Mouse (Mus musculus): Measurements from ENCODE around the gene Mtmr3. TPM values are rescaled to one million over a fixed set of nuclear protein-coding genes. Genes with fewer than 3 reads are reported as not detected.

Gene Mtmr3
- total and polyA plus RNA-seq, 2 experiments: 12.4 to 19.4 TPM

DNA sequence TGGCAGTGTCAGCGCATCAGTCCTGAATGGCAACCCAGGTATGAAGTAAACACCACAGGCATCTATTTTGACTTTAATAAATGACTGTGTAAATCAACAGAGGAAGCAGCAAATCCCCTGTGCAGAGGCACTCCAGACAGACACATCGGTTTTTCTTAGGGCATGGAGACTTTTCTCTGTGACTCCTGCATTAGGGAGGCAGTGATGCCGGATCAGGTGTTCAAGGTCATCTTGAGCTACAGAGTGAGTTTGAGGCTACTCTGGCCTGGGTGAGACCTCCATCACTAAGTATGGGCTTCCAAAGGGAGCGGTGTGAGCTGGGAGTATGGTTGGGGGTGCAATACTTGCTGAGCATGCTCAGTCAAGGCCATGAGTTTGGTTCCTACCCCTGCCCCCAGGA lies 130.0 kb downstream of the Mtmr3 start:
- Histone ChIP-seq H3K4me1 (ENCODE audit: control insufficient read depth, insufficient read depth, low read length) (no peaks in the 10 kb centered on the region), H3K79me2 (ENCODE audit: control insufficient read depth, insufficient read depth, low read length) (no peaks in the 10 kb centered on the region), H3K27ac (replicated peaks; ENCODE audit: insufficient read depth, low read depth, low read length) (no peak overlapping the region), H3K4me3 (ENCODE audit: insufficient read depth, low read depth, low read length) (no peak overlapping the region), H3K36me3 (ENCODE audit: control insufficient read depth, insufficient read depth, low read length) (no peaks in the 10 kb centered on the region), H3K27me3 (ENCODE audit: control insufficient read depth, insufficient read depth, low read length) (no peaks in the 10 kb centered on the region), H3K9ac (ENCODE audit: low read depth, low read length) (no peak overlapping the region)
- DNase-seq (ENCODE audit: extremely low read depth, low read depth, low spot score): no peak
- 93% methylated on average over 4 of the region's 4 CpGs for WGBS
- no peak for TF ChIP-seq POLR2A (IDR thresholded peaks at IDR 0.05; ENCODE audit: extremely low read depth, insufficient read depth, low read length)
- no peak for TF ChIP-seq CTCF (IDR thresholded peaks at IDR 0.05; ENCODE audit: low read depth, low read length)

DNA sequence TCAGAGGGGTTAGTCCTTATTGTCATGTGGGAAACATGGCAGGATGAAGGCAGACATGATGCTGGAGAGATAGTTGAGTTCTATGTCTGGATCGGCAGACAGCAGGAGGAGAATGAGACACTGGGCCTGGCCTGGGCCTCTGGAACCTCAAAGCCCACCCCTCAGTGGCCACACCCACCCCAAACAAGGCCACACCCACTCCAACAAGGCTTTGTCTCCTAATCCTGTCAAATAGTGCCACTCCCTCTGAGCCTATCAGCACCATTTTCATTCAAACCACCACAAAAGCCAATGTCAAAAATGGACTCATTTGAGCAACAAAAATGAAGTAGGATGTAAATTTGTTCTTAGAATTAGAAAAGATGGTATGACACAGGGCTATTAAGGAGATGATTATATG lies 130.5 kb downstream of the Mtmr3 start:
- Histone ChIP-seq H3K36me3 (ENCODE audit: control insufficient read depth, insufficient read depth, low read length) (no peaks in the 10 kb centered on the region), H3K4me3 (ENCODE audit: insufficient read depth, low read depth, low read length) (no peak overlapping the region), H3K4me1 (ENCODE audit: control insufficient read depth, insufficient read depth, low read length) (no peaks in the 10 kb centered on the region), H3K79me2 (ENCODE audit: control insufficient read depth, insufficient read depth, low read length) (no peaks in the 10 kb centered on the region), H3K9ac (ENCODE audit: low read depth, low read length) (no peak overlapping the region), H3K27me3 (ENCODE audit: control insufficient read depth, insufficient read depth, low read length) (no peaks in the 10 kb centered on the region), H3K27ac (replicated peaks; ENCODE audit: insufficient read depth, low read depth, low read length) (no peak overlapping the region)
- 91% methylated on average over 1 of the region's 1 CpGs for WGBS
- no peak for DNase-seq (ENCODE audit: extremely low read depth, low read depth, low spot score)
- TF ChIP-seq POLR2A (IDR thresholded peaks at IDR 0.05; ENCODE audit: extremely low read depth, insufficient read depth, low read length) (no peak), CTCF (IDR thresholded peaks at IDR 0.05; ENCODE audit: low read depth, low read length) (no peak)

DNA sequence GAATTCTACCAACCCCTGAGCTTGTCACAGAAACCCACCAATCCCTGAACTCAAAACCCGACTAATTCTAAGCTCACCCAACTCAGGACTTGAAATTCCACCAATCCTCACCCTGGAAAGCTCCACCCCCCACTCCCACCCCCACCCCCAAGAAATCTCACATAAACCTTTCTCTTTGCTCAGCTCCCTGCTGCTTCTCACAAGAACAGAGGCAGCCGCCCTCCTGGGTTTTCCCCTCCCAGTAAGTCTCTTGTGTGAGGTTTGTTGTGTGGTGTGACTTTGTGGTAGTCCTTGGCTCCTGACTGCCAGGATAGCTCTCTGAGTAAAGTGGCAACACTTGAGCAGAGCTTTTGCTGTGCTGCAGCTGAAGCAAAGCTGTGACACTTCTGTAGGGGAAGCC lies 131.8 kb downstream of the Mtmr3 start:
- TF ChIP-seq CTCF (IDR thresholded peaks at IDR 0.05; ENCODE audit: low read depth, low read length) (no peak), POLR2A (IDR thresholded peaks at IDR 0.05; ENCODE audit: extremely low read depth, insufficient read depth, low read length) (no peak)
- DNase-seq (ENCODE audit: extremely low read depth, low read depth, low spot score): no peak
- 70% methylated on average over 2 of the region's 2 CpGs for WGBS
- Histone ChIP-seq H3K27me3 (ENCODE audit: control insufficient read depth, insufficient read depth, low read length) (no peaks in the 10 kb centered on the region), H3K27ac (replicated peaks; ENCODE audit: insufficient read depth, low read depth, low read length) (no peak overlapping the region), H3K4me1 (ENCODE audit: control insufficient read depth, insufficient read depth, low read length) (no peaks in the 10 kb centered on the region), H3K36me3 (ENCODE audit: control insufficient read depth, insufficient read depth, low read length) (no peaks in the 10 kb centered on the region), H3K4me3 (ENCODE audit: insufficient read depth, low read depth, low read length) (no peak overlapping the region), H3K9ac (ENCODE audit: low read depth, low read length) (no peak overlapping the region), H3K79me2 (ENCODE audit: control insufficient read depth, insufficient read depth, low read length) (no peaks in the 10 kb centered on the region)

DNA sequence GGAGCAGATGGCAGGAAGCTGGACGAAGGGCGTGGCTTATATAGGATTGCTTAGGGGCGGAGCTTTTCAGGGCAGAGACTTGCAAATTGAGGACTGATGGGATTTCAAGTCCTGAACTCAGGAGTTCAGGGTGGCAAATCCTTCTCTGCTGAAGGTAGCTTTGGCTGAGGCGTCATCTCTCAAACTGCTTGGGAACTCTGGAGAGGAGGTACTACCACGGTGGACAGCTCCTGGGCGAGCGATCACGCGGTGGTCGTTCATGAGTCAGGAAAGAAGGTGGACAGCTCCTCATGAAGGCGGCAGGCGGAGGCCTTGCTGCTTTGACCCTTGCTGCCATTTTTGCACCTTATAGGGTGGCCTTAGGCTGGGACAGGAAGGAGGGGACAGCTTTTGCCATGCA lies 133.5 kb downstream of the Mtmr3 start:
- TF ChIP-seq CTCF (IDR thresholded peaks at IDR 0.05; ENCODE audit: low read depth, low read length) (no peak), POLR2A (IDR thresholded peaks at IDR 0.05; ENCODE audit: extremely low read depth, insufficient read depth, low read length) (no peak)
- H3K4me3 ChIP-seq (ENCODE audit: insufficient read depth, low read depth, low read length): no peak overlapping the region
- no peak overlapping the region for H3K27ac ChIP-seq (replicated peaks; ENCODE audit: insufficient read depth, low read depth, low read length)
- no peak overlapping the region for H3K9ac ChIP-seq (ENCODE audit: low read depth, low read length)
- no peaks in the 10 kb centered on the region for H3K79me2 ChIP-seq (ENCODE audit: control insufficient read depth, insufficient read depth, low read length)
- H3K36me3 ChIP-seq (ENCODE audit: control insufficient read depth, insufficient read depth, low read length): no peaks in the 10 kb centered on the region
- H3K27me3 ChIP-seq (ENCODE audit: control insufficient read depth, insufficient read depth, low read length): no peaks in the 10 kb centered on the region
- 31% methylated on average over 12 of the region's 12 CpGs for WGBS
- DNase-seq (ENCODE audit: extremely low read depth, low read depth, low spot score): no peak
- no peaks in the 10 kb centered on the region for H3K4me1 ChIP-seq (ENCODE audit: control insufficient read depth, insufficient read depth, low read length)

DNA sequence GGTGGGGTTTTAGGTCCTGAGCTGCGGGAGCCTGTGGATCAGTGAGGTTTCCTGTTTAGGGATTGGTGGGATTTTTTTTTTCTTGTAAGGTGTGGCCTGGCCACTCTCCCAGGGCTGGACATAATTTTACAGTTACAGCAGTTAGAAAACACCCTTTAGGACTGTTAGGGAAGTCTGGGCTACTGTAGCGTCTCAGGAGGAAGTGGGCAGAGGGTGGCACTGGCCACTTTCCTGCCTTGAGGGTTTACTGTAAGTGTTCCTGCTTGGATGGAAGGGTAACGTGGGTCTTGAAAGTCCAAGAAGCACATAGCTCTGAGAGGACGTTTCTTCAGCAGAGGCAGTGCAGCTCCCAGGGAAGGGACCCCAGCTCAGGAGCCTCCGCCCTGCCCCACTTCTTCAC lies 134.0 kb downstream of the Mtmr3 start:
- Histone ChIP-seq H3K9ac (ENCODE audit: low read depth, low read length) (no peak overlapping the region), H3K27ac (replicated peaks; ENCODE audit: insufficient read depth, low read depth, low read length) (no peak overlapping the region), H3K4me1 (ENCODE audit: control insufficient read depth, insufficient read depth, low read length) (no peaks in the 10 kb centered on the region), H3K36me3 (ENCODE audit: control insufficient read depth, insufficient read depth, low read length) (no peaks in the 10 kb centered on the region), H3K27me3 (ENCODE audit: control insufficient read depth, insufficient read depth, low read length) (no peaks in the 10 kb centered on the region), H3K4me3 (ENCODE audit: insufficient read depth, low read depth, low read length) (no peak overlapping the region), H3K79me2 (ENCODE audit: control insufficient read depth, insufficient read depth, low read length) (no peaks in the 10 kb centered on the region)
- TF ChIP-seq CTCF (IDR thresholded peaks at IDR 0.05; ENCODE audit: low read depth, low read length): no peak
- no peak for TF ChIP-seq POLR2A (IDR thresholded peaks at IDR 0.05; ENCODE audit: extremely low read depth, insufficient read depth, low read length)
- whole genome bisulfite sequencing: 56% methylated on average over 5 of the region's 5 CpGs
- DNase-seq (ENCODE audit: extremely low read depth, low read depth, low spot score): no peak

DNA sequence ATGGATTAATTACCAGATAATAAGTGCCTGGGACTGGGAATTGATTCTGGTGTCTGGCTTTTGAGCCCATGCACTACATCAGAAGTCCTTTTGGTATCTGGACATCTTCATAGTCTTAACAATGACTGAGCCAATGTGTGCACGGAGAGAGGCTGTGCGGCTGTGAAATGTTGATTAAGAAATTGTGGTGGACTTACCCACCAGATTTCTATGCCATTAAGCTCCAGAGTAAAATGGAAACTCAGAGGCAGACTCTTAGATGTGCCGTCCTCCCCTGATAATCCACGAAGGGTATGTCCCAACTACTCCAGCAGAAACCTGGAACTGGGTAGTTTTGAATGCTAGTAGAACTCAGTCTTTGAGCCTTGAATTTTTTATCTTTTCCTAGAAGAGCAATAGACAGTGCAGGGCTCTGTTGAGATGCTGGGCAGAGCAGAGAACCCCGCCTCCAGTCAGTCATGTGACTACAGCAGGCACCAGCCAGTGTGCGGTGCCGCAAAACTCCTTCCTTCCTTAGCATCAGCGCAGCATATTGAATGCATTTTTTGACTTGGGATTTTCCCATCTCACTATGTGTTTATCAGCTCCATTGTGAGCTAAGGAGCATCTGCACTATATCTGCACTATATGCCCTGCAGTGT lies 139.6 kb downstream of the Mtmr3 start:
- Histone ChIP-seq H3K4me1 (ENCODE audit: control insufficient read depth, insufficient read depth, low read length) (no peaks in the 10 kb centered on the region), H3K27me3 (ENCODE audit: control insufficient read depth, insufficient read depth, low read length) (no peaks in the 10 kb centered on the region), H3K36me3 (ENCODE audit: control insufficient read depth, insufficient read depth, low read length) (no peaks in the 10 kb centered on the region), H3K79me2 (ENCODE audit: control insufficient read depth, insufficient read depth, low read length) (no peaks in the 10 kb centered on the region), H3K4me3 (ENCODE audit: insufficient read depth, low read depth, low read length) (no peak overlapping the region), H3K9ac (ENCODE audit: low read depth, low read length) (no peak overlapping the region), H3K27ac (replicated peaks; ENCODE audit: insufficient read depth, low read depth, low read length) (no peak overlapping the region)
- TF ChIP-seq POLR2A (IDR thresholded peaks at IDR 0.05; ENCODE audit: extremely low read depth, insufficient read depth, low read length) (no peak), CTCF (IDR thresholded peaks at IDR 0.05; ENCODE audit: low read depth, low read length) (no peak)
- 77% methylated on average over 8 of the region's 8 CpGs for WGBS
- no peak for DNase-seq (ENCODE audit: extremely low read depth, low read depth, low spot score)

Data from liver, adult 2 months (tissue).